Mouse (Mus musculus): Measurements from ENCODE around the gene Ermn.

DNA sequence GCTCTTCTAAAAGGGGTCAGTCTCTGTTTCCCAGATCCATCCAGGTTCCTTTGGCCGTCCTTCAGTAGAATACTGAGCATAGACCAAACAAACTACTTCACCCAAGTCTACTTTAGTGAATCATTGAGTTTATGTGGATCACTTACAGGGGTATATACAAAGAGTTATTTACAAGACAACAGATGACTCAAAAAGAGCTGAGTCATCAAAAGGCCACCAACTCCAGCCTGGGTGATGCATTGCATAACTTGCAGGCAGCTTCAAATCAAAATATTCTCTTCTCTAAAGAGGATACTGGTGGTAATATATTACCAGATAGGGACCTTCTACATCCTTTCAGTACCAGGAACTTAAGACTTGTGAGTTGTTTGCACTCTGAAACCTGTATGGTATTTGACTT lies 33.8 kb upstream of the Ermn start:
- TF ChIP-seq POLR2A (IDR thresholded peaks at IDR 0.05; ENCODE audit: insufficient read length, low read depth): no peak
- TF ChIP-seq E2F4 (IDR thresholded peaks at IDR 0.05; ENCODE audit: insufficient read depth): no peak
- TF ChIP-seq TCF3 (IDR thresholded peaks at IDR 0.05; ENCODE audit: insufficient read length, low read depth): no peak

Data from myocyte (in vitro differentiated cells).